Mouse (Mus musculus): ENCODE data around the gene Rpl29. TPM values are rescaled to one million over a fixed set of nuclear protein-coding genes. Genes with fewer than 3 reads are reported as not detected.

Rpl29 gene
- total RNA-seq, 2 experiments from 2014 or later: 243 to 260 TPM

DNA sequence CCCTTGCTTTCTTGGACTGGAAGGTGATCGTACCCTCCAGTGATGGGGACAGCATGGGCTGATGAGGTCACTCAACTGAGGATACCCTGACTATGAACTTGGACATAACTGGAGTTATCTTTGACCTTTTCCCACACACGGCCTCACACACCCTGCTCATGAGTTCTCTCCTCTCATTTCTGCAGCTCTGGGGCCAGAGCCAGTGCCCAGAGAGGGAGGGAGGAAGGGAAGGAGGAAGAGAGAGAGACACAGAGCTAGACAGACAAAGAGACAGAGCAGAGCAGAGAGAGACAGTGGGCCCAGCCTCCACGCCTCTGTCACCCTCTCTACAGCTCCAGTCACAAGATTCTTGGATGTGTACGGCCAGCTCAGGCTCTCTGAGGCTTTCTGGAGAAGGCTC, 43.1 kb downstream of the Rpl29 start:
- peak; percentile 45 for DNase-seq

DNA sequence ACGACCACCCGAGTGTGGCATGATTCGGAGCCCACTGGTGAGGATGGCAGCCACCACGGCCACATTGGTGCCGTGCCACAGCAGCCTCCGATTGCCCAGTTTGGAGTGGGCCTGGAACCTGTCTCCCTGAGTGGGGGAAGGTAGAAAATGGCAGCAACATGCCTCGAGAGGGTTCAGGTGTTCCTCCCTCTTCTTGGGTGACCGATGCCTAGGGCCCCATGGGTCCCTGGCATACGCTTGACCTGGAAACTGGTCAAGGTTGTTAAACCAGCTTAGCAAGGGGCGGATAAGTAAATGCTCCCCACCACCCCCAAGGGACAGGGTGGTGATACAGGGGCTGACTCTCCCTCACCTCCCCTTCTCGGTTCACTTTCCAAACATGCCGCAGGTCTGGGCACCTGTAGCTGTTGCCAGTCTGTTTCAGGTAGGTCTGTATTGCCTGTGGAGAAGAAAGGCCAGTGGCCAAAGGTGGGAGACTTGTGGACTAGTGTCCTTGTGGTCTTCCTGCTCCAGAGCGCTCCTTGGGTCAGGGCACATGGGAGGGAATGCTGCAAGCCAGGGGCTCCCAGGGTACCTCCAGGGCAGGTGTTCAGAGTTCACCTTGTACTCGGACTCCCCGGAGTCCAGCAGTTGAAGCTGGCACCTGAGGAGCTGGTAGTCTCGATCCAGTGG, 44.0 kb downstream of the Rpl29 start:
- DNase-seq: peak; percentile 29

DNA sequence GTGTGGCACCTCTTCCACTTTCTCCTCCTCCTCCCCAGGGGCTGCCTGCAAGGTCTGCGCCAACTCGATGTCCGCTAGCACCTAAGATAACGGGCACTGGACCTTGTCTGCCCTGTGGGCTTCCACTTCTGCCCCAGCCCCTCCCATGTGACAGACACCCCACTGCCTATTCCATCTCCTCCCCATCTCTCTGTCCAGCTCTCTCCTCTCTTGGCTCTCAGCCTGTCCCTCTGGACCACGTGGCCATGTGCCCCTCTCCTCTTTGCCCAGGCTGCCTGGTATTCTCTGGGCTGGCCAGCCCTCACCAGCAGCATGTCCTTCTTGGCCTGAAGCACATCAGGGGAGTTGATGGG, 44.5 kb downstream of the Rpl29 start:
- no peak for DNase-seq

DNA sequence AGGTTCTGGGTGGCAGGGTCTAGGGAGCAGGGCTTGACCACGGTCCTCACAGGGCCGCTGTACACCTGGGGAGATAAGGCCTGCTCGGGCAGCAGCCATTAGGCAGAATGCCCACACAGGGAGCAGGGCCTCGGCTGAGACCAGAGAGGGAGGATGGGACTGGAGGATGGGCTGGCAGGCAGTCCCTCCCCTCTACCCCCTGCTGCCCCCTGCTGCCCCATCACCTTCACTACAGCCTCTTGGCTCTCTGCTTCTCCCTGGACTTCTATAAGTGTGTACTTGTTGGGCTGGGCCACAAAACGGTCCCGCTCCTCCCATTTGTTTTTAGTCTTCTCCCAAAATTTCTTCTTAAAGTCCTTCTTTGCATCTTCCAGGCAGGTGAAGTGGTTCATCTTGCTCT, 45.2 kb downstream of the Rpl29 start:
- DNase-seq: peak; percentile 78

DNA sequence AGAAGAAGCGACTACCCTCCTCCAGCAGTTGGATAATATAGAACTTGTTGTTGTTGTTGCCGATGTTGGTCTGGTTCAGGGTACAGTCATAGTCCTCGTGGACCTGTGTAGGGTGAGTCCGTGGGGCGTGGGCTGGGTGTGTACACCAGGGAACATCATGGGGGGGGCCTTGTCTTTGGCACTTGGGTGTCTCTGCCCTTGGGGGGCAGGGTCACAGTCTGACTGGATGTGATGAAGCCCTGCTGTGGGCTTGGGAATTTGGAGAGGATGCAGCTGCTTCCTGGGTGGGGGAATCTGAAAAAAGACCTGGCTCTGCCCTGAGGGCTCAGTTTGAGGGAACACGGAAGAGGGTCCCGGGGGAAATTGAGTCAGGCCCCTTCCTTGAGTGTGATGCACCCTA, 45.8 kb downstream of the Rpl29 start:
- peak; percentile 44 for DNase-seq

DNA sequence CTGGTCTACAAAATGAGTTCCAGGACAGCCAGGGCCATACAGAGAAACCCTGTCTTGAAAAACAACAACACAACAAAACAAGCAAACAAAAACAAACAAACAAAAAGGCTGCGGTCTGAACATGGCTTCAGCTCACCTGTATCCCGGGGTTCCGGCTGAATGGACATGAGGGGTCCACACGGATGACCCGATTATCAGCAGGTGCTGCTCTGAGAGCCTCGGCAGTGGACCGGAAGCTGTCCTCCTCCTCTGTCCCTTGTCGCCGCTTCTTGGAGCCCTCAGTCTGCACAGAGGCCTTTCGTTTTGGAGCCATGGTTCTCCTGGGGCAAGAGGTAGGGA, 46.4 kb downstream of the Rpl29 start, which contains the start of gene Rrp9:
Gene Rrp9, plus strand, starts transcription at position 301 of the 339 bp plus-strand sequence.
- DNase-seq: no peak

DNA sequence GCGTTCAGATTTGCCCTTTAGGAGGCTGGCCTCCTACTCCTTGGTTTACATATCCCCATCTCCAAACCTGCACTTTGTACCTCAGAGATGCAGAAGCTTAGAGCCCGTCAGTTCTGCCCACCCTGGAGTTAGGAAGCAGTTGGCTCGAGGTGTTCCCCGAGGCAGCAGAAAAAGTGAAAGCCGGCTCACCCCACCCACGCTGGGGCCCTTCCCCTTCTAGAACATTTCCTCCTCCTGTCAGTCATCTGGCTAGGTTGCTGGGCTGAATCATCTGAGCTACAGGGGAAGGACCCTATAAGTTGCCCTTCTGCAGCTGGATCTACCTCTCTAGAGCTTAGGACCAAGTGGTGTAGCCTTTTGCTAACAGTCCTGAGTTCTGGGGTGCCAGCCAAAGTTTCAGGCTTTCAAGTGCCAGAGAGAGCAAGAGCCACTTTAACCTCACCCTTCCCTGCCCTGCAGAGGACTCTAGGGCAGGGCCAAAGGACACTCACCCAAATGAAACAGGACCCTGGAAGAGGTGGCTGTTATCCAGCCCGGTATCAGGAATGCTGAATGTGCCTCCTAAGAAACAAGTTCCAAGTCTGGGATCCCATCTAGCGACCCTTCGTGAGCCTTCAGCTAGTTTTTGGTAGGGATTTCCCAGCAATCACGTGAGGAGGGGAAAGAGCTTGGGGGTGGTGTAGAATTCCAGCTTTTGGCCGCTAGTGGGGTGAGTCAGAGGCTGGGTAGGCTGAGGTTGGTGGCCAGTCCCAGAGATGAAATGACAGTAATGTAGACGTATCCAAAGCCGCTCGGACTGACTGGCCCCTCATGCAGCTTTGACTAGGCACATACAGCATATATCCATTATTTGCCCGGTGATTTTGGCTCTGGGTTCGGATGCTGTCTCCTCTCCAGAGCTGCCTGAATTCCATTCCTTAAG, 47.0 kb downstream of the Rpl29 start:
- peak; percentile 82 for DNase-seq

DNA sequence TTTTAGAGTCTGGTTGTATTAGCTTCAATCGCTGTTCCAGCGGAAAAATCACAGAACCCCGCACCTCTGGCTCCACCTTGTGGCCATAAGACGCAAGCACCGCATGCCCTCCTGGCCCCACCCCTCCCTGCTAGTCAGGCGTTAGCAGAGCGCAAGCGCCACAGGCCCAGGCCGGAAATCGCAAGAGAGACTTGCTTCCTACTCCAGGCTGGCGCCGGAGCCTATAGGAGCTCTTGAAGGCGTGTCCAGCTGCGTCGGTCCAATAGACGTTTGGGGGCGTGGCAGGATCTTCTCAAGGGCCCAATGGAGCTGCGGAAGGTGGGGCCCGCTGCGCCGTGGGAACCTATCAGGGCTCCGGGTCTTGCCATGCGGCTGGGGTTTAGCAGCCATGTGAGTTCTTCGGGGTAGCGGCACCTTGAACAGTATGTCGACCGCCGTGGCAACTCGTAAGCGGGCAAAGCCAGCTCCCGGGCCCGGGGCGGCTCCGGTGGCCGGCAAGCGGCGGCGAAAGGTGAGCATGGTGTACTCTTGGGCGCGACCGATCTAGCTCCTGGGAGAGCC, 47.8 kb downstream of the Rpl29 start, which contains the start of gene Parp3:
Gene Parp3, minus strand, starts transcription at position 26 of the 561 bp plus-strand sequence.
- peak; percentile 99 for DNase-seq

DNA sequence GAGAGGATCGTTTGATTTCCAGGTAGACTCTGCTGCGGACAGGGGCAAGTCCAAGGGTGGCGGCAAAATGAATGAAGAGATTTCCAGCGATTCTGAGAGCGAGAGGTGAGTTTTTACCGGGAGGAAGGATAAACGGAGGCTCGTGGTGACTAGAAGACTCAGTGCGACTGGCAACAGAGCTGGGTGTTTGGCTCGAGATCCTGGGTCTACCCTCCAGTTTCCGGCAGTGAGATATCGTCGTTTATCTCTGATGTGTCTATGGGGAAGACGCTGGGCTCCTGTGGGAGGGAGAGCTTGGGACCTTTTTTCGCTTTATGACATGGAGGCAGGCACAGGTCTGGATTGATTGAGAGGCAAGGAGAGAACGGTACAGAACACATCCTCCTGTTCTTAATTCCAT, 48.4 kb downstream of the Rpl29 start:
- no peak for DNase-seq

DNA sequence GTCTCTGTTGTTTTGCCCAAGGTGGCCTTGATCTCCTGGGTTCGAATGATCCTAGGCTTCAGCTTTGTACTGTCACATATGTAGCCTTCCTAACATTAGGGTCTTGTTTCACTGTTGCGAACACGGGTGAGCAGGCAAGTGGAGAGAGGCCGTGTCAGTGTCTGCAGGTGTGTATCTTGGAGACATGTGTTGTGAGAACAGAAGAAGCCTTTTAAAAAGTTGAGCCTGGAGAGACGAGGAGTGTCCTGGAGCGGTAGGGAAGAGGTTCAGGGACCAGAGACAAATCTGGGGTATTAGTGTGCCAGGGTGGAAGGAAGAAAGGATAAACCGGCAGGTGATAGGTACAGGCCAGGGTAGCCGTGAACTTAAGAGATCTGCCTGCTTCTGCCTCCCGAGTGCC, 48.8 kb downstream of the Rpl29 start:
- no peak for DNase-seq

DNA sequence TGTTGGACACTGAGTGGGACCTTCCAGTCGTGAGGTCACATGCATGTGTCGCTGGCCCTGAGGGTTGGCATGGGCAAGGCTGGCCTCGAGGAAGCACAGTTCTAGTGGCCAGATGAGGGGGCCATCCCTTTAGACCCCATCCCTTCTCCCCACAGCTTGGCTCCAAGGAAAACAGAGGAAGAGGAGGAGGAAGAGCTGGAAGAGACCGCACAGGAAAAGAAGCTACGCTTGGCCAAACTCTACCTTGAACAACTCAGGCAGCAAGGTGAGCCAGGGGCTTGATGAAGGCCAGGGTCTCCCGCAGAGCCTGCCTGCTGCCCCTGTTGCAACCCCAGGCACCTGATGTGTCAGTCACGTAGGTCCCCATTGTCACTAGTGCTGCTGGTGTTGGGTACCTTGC, 51.3 kb downstream of the Rpl29 start:
- peak; percentile 5 for DNase-seq

DNA sequence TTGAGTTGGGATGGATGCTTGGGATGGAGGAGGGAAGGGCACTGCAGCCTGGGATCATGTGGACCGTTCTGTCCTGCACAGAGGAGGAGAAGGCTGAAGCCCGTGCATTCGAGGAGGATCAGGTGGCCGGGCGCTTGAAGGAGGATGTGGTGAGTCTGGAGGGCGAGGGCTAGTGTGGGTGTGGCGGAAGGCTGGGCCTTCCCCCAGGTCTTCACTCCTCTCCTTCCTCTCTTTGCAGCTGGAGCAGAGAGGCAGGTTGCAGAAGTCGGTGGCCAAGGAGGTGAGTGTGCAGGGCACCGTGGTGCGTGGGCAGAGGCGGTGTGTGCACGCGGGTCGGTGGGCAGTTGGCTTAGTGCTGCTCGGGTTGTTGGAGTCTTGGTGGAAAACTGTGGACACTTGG, 51.8 kb downstream of the Rpl29 start:
- DNase-seq: no peak

Other genes with a start within 250 kb of the Rpl29 start
- 1 to 10 TPM; 2.6 to 4.7 TPM for gene Ppm1m, start 229.7 kb upstream of the Rpl29 start, total RNA-seq (2021)
- 100 to 1,000 TPM in 1 of 2 experiments, 10 to 100 TPM in 1; 95.6 to 126 TPM for gene Twf2, start 226.3 kb upstream of the Rpl29 start, total RNA-seq (2021)
- under 1 TPM; 0.21 to 0.33 TPM for gene Tlr9, start 206.9 kb upstream of the Rpl29 start, total RNA-seq (2021)
- 100 to 1,000 TPM; 260 to 287 TPM for gene Alas1, start 180.8 kb upstream of the Rpl29 start, total RNA-seq (2021)
- 1 to 10 TPM in 1 of 2 experiments, under 1 TPM in 1; 0.90 to 2.1 TPM for gene Poc1a, start 148.4 kb upstream of the Rpl29 start, total RNA-seq (2021)
- 10 to 100 TPM; 13.8 to 31.7 TPM for gene Dusp7, start 60.8 kb upstream of the Rpl29 start, total RNA-seq (2021)
- gene Acy1, start 8.9 kb downstream of the Rpl29 start, total RNA-seq (2021): 10 to 100 TPM; 11.0 to 11.3 TPM
- 1 to 10 TPM; 4.7 to 4.8 TPM for gene Abhd14b, start 18.0 kb downstream of the Rpl29 start, total RNA-seq (2021)
- gene Abhd14a, start 18.2 kb downstream of the Rpl29 start, total RNA-seq (2021): 10 to 100 TPM; 14.7 to 18.3 TPM
- 10 to 100 TPM; 54.6 to 59.7 TPM for gene Pcbp4, start 23.8 kb downstream of the Rpl29 start, total RNA-seq (2021)
- gene Gpr62, start 36.5 kb downstream of the Rpl29 start, total RNA-seq (2021): under 1 TPM in 1 of 2 experiments, not detected in 1; 0.18 TPM
- gene Rrp9, start 46.5 kb downstream of the Rpl29 start, total RNA-seq (2021): 10 to 100 TPM; 17.1 to 18.7 TPM
- 10 to 100 TPM; 54.3 to 90.0 TPM for gene Parp3, start 47.5 kb downstream of the Rpl29 start, total RNA-seq (2021)
- not detected for gene Iqcf1, start 70.5 kb downstream of the Rpl29 start, total RNA-seq (2021)
- not detected for gene Iqcf5, start 85.1 kb downstream of the Rpl29 start, total RNA-seq (2021)
- not detected for gene Iqcf3, start 132.2 kb downstream of the Rpl29 start, total RNA-seq (2021)
- gene Iqcf4, start 141.5 kb downstream of the Rpl29 start, total RNA-seq (2021): not detected
- gene Iqcf6, start 197.1 kb downstream of the Rpl29 start, total RNA-seq (2021): not detected
- not detected for gene Grm2, start 226.6 kb downstream of the Rpl29 start, total RNA-seq (2021)